Mouse (Mus musculus): ENCODE results near the gene C530025M09Rik.

- TF ChIP-seq CTCF (IDR thresholded peaks at IDR 0.05; ENCODE audit: extremely low read depth, insufficient read length, insufficient replicate concordance, low read depth, low read length) (no peak), POLR2A (IDR thresholded peaks at IDR 0.05; ENCODE audit: low read depth, low read length) (no peak)
Measured at GRCm38 (mm10) chr2:149805256-149805655, 25.8 kb downstream of the C530025M09Rik start.
